Mouse (Mus musculus) retina, postnatal 1 day (tissue): Measurements from ENCODE around the gene Mfsd4b2.
"Not testable (repeated sequence)": the region's sequence is repeated elsewhere in the genome, so short reads cannot be mapped to it uniquely, and the experiment has no call there.

ENCODE experiments used
- DNase-seq: peaks from one replicate; pipeline ENCODE4 v3.0.0-alpha.2; 2012

Mfsd4b2 gene

DNA sequence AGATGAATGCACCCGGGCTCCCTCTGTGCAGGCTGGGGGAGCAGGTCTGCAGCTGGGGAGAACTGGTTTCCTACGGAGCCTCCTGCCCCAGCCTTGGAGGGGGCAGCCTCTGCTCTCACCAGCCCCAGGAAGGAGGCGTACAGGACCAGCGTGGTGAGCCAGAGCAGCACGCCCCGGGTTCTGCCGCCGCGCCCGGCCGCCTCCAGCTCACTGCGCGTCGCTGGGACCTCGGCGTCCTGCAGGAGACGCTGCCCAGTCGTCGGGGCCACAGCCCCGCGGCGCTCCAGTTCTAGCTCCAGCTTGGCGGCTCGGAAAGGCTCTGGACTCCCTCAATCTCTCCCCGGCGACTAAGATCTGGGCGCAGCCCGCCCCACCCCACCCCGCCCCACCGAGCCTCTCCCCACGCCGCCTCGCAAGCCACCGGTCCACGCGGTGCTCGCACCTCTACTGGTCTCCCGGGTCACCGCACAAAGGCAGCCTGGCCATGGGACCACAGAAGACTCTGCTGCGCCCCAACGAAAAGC, at the start of gene Mfsd4b2:
Mfsd4b2 (minus strand) TSS at position 308 of the 524 bp plus-strand sequence.
- DNase-seq: peak; percentile 60

DNA sequence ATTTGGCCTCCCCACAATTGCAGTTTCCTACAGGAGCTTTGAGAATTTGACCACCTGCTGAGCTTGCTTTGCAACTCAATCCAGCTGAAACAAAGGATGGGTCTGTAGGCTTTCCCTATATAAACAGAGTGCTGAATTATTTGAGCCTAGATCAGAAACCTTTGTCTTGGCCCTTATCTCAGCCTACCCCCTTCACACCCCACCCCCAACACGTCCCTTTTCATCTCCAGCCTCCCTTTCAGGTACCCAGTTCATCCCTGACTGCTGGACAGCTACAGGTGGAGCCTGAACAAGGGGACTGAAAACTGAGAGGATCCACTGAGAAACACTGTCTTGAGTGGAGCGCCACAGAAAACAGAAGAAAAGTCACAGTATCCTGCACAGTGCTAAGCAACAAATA, 49.0 kb upstream of the Mfsd4b2 start:
- DNase-seq: no peak

DNA sequence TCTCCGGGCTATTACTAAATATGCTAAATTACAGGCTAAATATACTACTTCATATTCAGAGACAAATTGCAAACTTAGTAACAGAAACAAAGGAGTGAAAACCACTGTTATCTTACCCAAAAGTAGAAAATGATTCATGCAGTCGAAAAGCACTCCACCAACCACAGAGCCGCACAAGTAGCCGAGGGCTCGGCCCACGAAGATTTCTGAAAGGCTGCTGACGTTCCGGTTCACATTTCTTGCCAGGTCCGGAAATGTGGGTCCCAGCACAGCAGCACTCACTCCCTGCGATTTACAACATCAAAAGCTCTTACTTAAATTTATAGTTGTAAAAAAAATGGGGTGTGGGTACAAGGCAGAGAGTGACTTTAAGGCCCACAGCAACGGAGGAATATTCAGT, 48.3 kb upstream of the Mfsd4b2 start:
- no peak for DNase-seq

DNA sequence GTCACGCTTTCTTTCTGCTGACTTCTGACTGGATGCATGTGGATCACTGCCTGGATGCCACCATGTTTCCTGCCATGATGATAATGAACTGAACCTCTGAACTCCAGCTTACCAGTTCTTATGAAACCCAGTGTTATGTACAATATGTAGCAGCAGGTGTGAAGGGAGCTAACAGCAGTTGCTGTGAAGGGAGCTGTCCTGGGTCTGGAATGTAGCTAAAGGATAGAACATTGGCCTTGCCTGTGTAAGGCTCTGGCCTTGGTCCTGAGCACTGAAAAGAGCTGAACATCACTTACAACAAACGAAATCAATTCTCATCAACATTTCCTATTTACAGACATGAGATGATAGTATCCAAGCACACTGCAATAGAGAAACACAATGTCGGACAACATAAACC, 40.8 kb upstream of the Mfsd4b2 start:
- no peak for DNase-seq

DNA sequence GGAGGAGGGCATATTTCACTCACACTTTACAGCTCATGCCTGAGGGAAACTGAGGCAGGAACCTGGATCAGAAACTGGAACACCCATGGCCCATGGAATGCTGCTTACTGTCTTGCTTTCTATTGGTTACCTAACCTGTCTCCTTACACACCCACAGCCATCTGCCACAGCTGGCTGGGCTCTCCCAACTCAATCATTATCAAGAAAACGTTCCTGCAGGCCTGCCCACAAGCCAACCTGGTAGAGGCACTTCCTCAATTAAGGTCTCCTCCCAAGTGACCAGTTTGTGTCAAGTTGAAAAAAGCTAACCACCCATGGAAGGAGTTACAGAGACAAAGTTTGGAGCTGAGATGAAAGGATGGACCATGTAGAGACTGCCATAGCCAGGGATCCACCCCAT, 35.2 kb upstream of the Mfsd4b2 start:
- DNase-seq: no peak

DNA sequence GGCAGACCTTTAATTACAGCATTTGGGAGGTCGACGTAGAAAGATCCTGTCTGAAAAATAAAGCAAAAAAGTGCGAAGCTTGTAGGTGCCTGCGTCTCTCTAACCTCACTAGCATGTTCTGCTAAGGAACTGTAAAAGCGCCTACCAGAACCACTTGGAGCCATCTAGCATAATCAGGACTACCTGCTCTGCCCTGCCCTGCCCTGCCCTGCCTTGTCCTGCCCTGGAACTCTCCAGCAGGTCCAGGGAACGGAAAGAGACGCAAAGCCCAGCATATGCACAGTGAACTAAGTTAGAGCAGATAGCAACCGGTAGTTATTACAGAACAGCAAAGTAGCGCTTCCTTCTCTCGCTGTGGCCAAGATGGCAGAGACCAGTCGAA, 33.7 kb upstream of the Mfsd4b2 start:
- DNase-seq: no peak

DNA sequence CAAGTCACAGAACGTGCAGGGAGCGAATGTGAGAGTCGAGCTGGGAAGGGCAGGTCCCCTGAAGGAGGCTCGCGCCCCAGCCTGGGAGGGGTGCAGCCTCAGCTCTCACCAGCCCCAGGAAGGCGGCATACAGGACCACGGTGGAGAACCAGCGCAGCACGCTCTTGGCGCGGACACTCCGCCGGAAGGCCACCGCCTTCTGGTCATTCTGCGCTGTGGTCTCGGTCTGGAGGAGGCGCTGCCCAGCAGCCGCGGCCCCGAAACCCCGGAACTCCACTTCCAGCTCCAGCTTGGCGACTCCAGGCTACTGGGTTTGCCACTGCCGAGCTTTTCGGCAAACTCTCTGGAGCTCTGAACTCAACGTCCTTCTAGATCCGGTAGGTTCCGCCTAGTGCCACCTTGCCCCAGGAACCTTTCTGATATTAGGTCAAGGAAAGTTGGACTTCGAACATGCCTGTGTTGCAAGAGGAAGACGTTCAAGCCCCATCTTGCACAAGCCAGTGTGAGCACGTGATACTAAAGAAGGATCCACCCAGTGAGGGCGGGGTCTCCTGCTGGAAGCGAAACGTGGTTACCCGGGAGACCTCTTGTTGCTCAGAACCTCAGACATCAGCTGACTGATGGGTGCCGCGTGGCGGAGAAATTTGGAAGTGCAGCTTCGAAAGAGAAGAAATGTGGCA, 33.2 kb upstream of the Mfsd4b2 start, which contains the start of gene Mfsd4b3:
Mfsd4b3 (minus strand) TSS at position 393 of the 680 bp plus-strand sequence.
- peak; percentile 97 for DNase-seq

DNA sequence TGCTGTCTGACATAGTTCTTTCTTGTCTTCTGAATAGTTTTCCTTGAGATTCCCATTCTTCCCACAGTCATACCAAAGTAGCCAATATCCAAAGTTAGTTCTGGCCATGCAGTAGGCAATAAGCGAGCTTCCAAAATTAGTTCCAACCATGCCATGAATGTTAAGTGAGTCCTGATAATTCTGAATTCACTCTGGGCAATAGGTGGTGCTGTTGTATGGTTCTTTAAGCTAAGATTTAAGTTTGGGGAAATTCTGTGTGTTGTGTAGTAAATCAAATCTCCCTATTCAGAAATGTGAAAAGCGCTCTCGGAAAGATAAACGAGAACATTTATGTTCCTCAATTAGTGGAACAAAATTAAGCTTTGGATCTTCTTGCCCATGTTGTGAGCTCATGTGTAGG, 31.5 kb upstream of the Mfsd4b2 start:
- peak; percentile 26 for DNase-seq

DNA sequence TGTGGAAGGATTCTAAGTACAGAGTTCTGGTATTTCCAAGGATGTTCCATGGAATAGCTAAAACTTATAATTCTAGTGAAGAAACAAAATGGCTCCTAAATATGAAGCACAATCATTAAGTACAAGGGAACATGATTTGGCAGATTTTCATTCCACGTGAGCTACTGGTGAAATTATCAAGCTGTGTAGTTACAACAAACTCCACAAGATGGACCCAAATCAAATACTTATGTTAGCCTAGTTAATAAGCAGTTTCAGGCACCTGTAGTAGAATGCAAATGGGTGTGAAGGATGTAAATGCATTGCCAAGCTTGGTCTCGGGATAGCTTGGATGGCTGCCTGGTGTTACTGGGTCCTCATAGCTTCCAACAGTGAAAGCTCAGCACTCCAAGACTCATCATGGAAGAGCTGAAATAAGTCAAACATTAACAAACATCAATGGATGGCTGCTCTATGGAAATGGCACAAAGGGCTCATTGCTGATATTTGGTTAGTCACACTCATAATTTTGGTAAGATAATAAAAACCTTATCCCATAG, 29.7 kb upstream of the Mfsd4b2 start:
- DNase-seq: no peak

DNA sequence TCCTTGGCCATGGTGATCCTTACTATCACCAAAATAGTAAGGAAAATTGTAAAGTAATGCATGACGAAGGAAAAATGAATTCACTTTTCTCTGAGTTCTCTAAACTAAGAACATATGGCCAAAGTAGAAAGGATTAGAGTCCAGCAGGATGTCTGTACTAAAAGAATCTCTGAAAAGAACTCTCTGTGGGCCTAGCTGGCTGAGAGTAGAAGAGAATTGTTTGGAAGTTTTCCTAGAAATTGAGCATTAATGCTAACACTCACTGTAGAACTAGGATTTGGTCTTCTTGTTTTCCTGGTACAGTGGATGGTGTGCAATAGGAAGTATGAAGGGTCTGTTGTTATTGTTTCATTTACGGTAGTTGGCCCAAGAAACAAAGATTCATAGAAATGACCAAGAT, 28.4 kb upstream of the Mfsd4b2 start:
- no peak for DNase-seq

DNA sequence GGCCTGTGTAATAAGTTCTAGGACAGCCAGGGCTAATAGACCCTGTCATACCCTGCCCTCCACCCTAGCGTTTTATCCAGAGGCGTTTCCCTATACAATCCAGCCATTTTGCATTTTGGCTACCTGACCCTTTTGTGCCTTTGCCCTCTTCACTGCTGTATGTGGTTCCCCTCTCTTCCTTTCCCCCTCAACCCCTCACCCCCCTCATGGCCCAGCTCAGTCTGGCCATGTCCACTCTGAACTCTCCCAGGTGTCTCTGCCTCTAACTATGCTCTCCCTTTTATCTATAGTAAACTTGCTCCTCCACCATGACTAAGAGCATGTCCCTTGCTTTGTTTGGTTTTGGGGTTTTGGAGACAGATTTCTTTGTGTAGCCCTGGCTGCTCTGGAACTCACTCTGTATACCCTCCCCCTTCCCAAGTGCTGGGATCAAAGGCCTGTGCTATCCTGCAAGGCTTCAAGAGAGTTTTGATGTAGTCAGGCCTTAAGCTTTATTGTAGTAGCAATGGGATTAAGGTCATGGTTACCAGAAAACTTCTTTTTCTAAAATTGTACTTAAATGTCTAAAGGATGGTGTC, 22.7 kb upstream of the Mfsd4b2 start:
- no peak for DNase-seq

DNA sequence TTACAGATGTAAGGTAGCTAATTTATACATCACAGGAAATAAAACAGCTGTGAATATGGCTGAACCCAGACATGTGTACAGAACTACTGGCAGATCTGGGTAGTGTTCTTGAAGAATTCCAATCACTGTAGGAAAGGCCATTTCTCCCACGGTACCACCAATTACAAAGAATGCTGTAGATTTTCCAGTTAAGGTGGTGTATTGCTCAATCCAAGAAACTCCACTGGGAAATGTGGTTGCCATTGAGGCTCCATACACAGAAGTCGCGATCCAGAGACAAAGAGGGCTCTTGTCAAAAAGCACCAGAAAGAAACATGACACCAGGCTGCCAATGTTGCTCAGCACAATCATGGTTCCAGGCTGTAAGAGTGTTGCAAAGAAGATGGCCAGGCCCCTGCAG, 20.5 kb upstream of the Mfsd4b2 start:
- DNase-seq: not testable (repeated sequence)

DNA sequence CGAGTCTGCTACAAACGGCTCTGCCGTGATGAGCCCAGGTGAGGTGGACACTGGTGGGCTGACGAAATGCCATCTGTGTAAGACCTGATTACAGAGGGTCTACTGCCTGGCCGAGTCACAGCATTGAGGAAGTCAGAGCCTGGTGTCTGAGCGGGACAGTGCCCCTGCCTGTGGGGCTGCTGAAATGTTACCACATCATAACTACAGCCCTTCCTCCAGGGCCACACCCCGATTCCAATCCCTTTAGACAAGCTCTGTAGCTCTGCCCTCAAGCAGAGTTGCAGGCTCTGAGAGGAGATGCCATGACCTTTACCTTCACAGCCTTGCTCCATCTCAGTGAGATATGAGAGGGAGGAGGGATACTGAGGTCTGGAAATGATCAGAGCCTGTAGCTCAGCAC, 9.8 kb upstream of the Mfsd4b2 start:
- DNase-seq: no peak

DNA sequence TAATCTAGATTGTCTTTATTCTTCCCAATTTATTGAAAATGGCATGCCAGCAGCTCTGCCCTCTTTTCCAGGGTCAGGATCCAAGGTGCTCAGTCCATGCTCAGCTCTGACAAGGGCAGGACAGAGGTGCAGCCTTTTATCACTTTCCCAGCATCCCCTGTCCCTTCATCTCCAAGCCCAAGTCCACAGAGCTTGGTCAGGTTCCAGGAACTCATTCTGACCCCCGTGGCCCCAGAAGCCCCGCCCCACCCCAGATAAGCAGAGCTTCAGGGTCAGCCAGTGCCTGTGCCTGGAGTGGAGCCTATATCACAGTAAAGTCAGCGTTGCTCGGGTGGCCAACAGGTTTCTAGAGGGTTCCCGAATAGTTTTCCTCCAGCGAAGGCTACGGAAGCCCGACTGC, 2.2 kb downstream of the Mfsd4b2 start:
- not testable (repeated sequence) for DNase-seq

DNA sequence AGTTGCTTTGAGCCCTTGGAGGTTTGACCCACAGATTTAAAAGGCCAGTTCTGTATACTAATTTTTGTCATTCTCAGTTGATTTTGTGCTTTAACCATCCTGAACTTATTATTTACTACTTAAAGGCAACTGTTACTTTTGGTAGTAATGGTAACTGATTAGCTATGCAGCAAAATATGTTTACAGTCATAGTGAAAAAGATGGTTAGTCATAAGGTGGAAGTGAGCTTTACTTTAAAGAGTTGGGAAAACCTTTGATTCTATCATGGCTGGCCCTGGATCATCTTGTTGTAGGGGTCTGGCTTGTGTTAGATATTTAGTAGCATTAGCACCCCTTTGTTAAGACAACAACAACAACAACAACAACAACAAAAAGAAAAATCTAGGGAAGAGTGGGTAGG, 14.1 kb downstream of the Mfsd4b2 start:
- DNase-seq: no peak

DNA sequence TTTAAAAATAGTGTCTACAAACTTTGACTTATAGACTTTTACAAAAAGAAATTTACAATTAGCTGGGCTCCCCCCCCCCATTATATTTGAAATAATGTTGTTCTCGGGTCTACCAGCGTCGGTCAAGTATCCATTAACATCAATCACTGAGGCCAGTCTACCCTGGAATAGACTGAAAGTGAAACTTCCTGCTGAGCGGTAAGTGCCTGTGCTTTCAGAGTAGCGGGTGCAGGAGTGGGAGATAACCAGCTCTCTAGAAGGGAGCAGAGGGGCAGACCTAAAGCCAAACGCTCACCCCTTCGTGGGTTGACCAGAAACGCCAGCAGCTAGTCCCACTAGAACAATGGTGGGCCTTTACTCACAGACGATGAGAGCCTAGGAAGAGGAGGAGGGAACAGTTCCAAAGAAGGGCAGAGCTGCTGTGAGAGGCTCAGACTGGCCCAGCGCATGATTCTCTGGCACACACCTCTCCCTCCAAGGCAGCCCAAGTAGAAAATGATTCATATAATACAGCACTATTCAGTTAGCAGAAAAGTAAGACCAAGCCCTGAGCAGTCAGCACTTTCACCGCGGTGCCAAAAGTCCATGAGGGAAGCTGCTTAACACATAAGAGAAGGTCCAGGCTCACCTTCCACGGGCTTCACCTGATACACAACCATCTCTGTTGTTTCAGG, 17.8 kb downstream of the Mfsd4b2 start:
- no peak for DNase-seq

DNA sequence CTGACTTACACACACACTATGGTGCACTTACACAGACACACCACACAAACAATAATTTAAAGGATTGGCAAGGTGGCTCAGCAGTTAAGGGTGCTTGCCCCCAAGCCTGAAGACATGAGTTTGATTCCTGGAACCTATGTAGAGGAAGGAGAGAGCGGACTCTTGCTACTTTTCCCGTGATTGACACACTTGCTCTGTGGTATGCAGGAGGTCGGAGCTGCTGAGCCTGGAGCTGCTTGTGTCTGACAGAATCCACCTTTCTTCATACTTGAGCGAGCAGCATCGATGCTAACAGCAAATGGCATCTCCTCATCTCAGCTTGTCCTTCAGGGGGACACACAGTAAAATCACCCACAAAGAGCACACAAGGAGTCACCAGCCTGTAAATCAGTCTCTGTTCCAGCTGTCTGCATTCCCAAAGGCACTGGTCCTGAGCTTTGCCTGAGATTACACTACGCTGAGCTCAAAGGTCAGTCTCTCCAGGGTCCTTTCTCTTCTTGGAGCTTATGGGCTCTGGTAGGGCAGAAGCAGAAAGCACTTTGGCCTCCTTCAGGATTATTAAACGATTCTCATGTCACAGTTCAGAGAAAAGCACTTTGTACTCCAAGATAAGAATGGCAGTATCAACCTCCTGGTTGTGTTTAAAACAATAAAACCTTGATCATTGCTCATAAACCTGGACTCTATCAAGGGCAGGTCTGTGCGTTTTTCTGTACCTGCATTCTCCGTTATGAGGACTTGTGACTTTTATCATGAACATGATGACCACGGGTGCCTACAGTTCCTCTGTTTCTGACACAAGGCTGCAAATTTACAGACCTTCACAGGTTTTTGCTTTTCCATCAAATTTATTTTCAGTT, 19.7 kb downstream of the Mfsd4b2 start:
- peak; percentile 58 for DNase-seq

DNA sequence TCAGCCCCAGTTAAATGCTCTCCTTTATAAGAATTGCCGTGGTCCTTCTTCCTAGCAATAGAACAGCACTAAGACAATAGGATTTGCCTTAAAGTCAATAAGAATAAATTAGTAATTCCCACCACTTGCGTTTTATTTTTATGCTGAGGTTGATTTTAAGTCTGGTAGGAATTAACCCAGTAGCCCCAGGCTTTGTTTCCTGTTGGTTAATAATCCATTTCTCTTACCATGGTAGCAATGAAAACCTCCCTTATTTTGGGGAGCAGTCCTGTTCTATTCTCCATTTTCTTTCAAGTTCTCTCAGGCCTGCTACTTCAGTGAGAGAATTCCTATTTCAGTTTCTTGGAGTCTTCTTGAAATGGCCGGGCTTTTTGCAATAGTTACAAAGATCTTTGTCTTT, 22.5 kb downstream of the Mfsd4b2 start:
- DNase-seq: no peak

DNA sequence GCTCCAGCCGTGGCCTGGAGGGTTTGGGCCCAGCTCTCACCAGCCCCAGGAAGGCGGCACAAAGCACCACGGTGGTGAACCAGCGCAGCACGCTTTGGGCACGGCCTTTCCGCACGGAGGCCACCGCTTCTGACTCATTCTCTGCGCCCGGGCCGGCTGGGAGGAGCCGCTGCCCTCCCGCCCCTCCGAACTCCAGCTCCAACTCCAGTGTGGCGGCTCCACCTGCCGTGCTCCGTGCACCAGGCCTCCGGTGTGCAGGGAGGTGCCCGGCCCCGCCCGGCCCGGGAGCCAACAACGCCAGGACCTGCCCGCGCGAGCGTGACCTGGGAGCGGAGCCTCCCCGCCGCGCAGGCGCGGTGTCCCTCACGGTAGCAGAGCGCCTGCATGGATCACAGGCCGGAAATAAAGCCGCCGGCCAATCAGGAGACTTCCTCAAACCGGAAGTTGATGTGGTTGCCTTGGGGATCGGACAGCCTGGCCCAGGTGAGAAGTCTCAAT, 27.8 kb downstream of the Mfsd4b2 start, which contains the start of gene Mfsd4b4:
Mfsd4b4 (minus strand) TSS at position 365 of the 498 bp plus-strand sequence.
- DNase-seq: peak; percentile 93

DNA sequence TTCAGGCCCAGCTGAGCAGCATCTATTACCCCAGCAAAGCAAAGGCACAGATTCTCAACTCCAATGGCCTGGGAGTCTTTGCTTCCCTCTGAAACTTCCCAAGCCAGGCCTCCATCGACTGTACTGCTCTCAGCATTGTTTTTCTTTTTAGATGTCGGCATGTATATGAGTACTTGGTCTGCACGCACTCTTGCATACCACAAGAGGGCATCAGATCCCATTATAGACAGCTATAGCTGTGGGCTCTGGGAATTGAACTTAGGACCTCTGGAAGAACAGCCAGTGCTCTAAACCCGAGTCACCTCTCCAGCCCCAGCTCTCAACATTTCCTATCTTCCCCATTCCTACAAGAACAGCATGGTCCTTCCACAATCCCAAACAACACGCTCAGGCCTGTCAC, 30.2 kb downstream of the Mfsd4b2 start:
- DNase-seq: no peak

DNA sequence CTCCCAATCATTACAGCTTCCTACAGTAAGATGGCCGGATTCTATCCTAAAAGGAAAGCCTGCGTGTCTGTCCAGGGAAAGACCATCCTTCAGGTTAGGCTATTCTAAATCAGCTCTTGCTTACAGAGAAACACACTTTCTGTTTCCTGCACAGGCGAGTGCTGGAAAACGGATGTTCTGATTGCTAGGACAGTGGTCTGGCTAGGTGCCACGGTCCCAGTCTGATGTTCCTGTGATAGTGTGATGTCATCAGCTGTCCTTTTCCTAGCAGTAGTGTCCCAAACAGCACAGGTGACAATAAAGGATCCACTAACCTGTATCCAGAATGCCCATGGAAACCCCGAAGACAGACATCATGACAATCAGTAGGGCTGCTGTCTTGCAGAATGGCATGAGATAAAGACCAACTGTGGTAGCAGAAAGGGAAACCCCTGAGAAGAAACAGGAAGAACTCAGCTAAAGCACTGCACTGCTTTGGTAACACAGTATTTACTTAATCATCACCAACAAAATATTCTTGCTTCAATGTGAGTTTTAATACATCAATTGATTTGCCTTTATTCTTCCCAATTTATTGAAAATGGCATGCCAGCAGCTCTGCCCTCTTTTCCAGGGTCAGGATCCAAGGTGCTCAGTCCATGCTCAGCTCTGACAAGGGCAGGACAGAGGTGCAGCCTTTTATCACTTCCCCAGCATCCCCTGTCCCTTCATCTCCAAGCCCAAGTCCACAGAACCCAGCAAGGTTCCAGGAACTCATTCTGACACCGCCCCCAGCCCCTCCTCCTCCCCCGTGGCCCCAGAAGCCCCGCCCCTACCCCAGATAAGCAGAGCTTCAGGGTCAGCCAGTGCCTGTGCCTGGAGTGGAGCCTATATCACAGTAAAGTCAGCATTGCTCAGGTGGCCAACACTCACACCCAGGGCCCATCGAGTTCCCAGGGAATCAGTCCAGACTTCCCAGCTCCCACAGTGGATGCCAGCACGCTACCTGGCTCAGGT, 32.7 kb downstream of the Mfsd4b2 start:
- no peak for DNase-seq
